ENCODE assay signal across 17 mouse cellular contexts in genomic region chr4:44880065-44880623, GRCm38 (mm10).
DNase-seq lines count a peak whose midpoint lies in the region; ATAC-seq and TF ChIP-seq lines count a peak whose summit lies in the region.
"Had no signal": no experiment of that assay in that cellular context is flagged by ENCODE, and none has a peak within 500 bp of the region (broad histone marks: within the 10 kb centered on the region; RNA-seq: fewer than 3 reads in every experiment).

No protein-coding gene starts in this region.

- no peak overlapping the region for H3K9ac ChIP-seq in midbrain, embryonic 15.5 days
- H3K9ac ChIP-seq in hindbrain, postnatal 0 days (replicated peaks; ENCODE audit: low read length), result no peak overlapping the region
- H3K9ac ChIP-seq: embryonic facial prominence, embryonic 12.5 days; heart, embryonic 12.5 days; intestine, embryonic 15.5 days; lung, embryonic 14.5 days had no signal

- H3K4me1 ChIP-seq in midbrain, embryonic 10.5 days, result peaks cover 31% of the 10 kb centered on the region
- H3K4me1 ChIP-seq in midbrain, embryonic 15.5 days, result peaks cover 4% of the 10 kb centered on the region
- no peaks in the 10 kb centered on the region for H3K4me1 ChIP-seq in hindbrain, postnatal 0 days (ENCODE audit: insufficient read depth, low read length)
- H3K4me1 ChIP-seq: intestine, embryonic 15.5 days had no signal

- no peaks in the 10 kb centered on the region for H3K9me3 ChIP-seq in midbrain, embryonic 10.5 days (replicated peaks)
- no peaks in the 10 kb centered on the region for H3K9me3 ChIP-seq in midbrain, embryonic 15.5 days
- H3K9me3 ChIP-seq in hindbrain, postnatal 0 days (ENCODE audit: low read length), result no peaks in the 10 kb centered on the region
- H3K9me3 ChIP-seq: embryonic facial prominence, embryonic 12.5 days; G1E; heart, embryonic 12.5 days; intestine, embryonic 15.5 days had no signal

- H3K36me3 ChIP-seq in midbrain, embryonic 10.5 days, result no peaks in the 10 kb centered on the region
- no peaks in the 10 kb centered on the region for H3K36me3 ChIP-seq in midbrain, embryonic 15.5 days (replicated peaks)
- no peaks in the 10 kb centered on the region for H3K36me3 ChIP-seq in hindbrain, postnatal 0 days (ENCODE audit: insufficient read depth, low read length)
- no peaks in the 10 kb centered on the region for H3K36me3 ChIP-seq in splenic B cell, adult 2 months (ENCODE audit: control insufficient read depth, insufficient read depth, low read length, poor library complexity, severe bottlenecking)
- H3K36me3 ChIP-seq: embryonic facial prominence, embryonic 12.5 days; heart, embryonic 12.5 days; intestine, embryonic 15.5 days had no signal

- DNase-seq in midbrain, embryonic 10.5 days (ENCODE audit: low spot score), result peak; percentile 35
- DNase-seq in embryo, embryonic 9.5 days (ENCODE audit: extremely low spot score), result peak; percentile 25
- DNase-seq in hindbrain, postnatal 0 days (ENCODE audit: low spot score), result peak; percentile 2
- peak; percentile 24 for DNase-seq in splenic B cell, adult 2 months (ENCODE audit: low read depth, low spot score)
- no peak for DNase-seq in gastrocnemius, postnatal 36 days
- DNase-seq: cerebellum, postnatal 10 days; layer of hippocampus, postnatal 36 days; left cerebral cortex, postnatal 4 days; lung, embryonic 14.5 days; lung, postnatal 4 days; thymus, postnatal 25 days had no signal

- WGBS in midbrain, embryonic 10.5 days, result 18% methylated on average over 7 of the region's 7 CpGs
- WGBS in midbrain, embryonic 15.5 days, result 7% methylated on average over 7 of the region's 7 CpGs
- 14% methylated on average over 7 of the region's 7 CpGs for WGBS in hindbrain, postnatal 0 days

- no peaks in the 10 kb centered on the region; the same call in 1 of the 2 replicates for H3K27me3 ChIP-seq in midbrain, embryonic 10.5 days (ENCODE audit: low read depth, poor library complexity, severe bottlenecking)
- H3K27me3 ChIP-seq in midbrain, embryonic 15.5 days (replicated peaks), result no peaks in the 10 kb centered on the region
- no peaks in the 10 kb centered on the region for H3K27me3 ChIP-seq in hindbrain, postnatal 0 days (ENCODE audit: insufficient read depth, low read length)
- no peaks in the 10 kb centered on the region for H3K27me3 ChIP-seq in splenic B cell, adult 2 months (ENCODE audit: control insufficient read depth, insufficient read depth, low read length, poor library complexity, severe bottlenecking)
- H3K27me3 ChIP-seq: embryonic facial prominence, embryonic 12.5 days; heart, embryonic 12.5 days; intestine, embryonic 15.5 days had no signal

- no peak overlapping the region for H3K4me3 ChIP-seq in midbrain, embryonic 10.5 days
- no peak overlapping the region for H3K4me3 ChIP-seq in midbrain, embryonic 15.5 days
- H3K4me3 ChIP-seq in hindbrain, postnatal 0 days (ENCODE audit: low read length), result no peak overlapping the region
- H3K4me3 ChIP-seq: embryonic facial prominence, embryonic 12.5 days; heart, embryonic 12.5 days; intestine, embryonic 15.5 days had no signal

- ATAC-seq in midbrain, embryonic 15.5 days (replicated peaks), result no peak
- no peak for ATAC-seq in hindbrain, postnatal 0 days
- no peak for ATAC-seq in inflammation-experienced regulatory T-cells, adult 6 months
- ATAC-seq: intestine, embryonic 15.5 days had no signal

- peak overlapping the region; percentile 46; the same call in 1 of the 2 replicates for H3K27ac ChIP-seq in midbrain, embryonic 10.5 days (replicated peaks)
- no peak overlapping the region for H3K27ac ChIP-seq in midbrain, embryonic 15.5 days
- H3K27ac ChIP-seq in hindbrain, postnatal 0 days, result no peak overlapping the region
- H3K27ac ChIP-seq: embryonic facial prominence, embryonic 12.5 days; intestine, embryonic 15.5 days had no signal

- TF ChIP-seq CTCF in hindbrain, postnatal 0 days (IDR thresholded peaks at IDR 0.05; ENCODE audit: low read depth), result no peak

- intact Hi-C loops in gastrocnemius, postnatal 36 days (cut with DNase I), result no loop called here

- no peak overlapping the region for H3K4me2 ChIP-seq in midbrain, embryonic 15.5 days
- H3K4me2 ChIP-seq in hindbrain, postnatal 0 days (ENCODE audit: low read depth, low read length), result no peak overlapping the region
- H3K4me2 ChIP-seq: embryonic facial prominence, embryonic 12.5 days; heart, embryonic 12.5 days; intestine, embryonic 15.5 days; lung, embryonic 14.5 days had no signal

Comparison
In these comparisons a context has a peak if more than half of its experiments do, and no peak if none do; other contexts are left out.
1. DNase-seq: peak in midbrain, embryonic 10.5 days (single experiment), embryo, embryonic 9.5 days (single experiment), hindbrain, postnatal 0 days (single experiment) and splenic B cell, adult 2 months (single experiment); none in gastrocnemius, postnatal 36 days (0 of 2).